Mouse (Mus musculus) spleen, adult 2 months (tissue): ENCODE data around the gene 1700019N19Rik.

Experiments used
- CTCF ChIP-seq: fragments of 200-500 bp; IDR thresholded peaks from 2 replicates; pipeline ENCODE4 v1.5.1; 2011; ENCODE audit warnings: mild to moderate bottlenecking, inconsistent platforms; ENCODE audit not compliant: insufficient read depth, insufficient read length, insufficient replicate concordance; ENCODE audit errors: extremely low read depth
- POLR2A ChIP-seq: fragments of 200-500 bp; IDR thresholded peaks from 2 replicates; pipeline ENCODE4 v1.6.1; 2011; ENCODE audit warnings: low read depth, low read length, inconsistent platforms

- TF ChIP-seq CTCF (no peak), POLR2A (no peak)
Measured at GRCm38 (mm10) chr19:58783938-58784337, 10.3 kb downstream of the 1700019N19Rik start.
